30 mouse cellular contexts compared by ENCODE assay signal in the genomic region with DNA sequence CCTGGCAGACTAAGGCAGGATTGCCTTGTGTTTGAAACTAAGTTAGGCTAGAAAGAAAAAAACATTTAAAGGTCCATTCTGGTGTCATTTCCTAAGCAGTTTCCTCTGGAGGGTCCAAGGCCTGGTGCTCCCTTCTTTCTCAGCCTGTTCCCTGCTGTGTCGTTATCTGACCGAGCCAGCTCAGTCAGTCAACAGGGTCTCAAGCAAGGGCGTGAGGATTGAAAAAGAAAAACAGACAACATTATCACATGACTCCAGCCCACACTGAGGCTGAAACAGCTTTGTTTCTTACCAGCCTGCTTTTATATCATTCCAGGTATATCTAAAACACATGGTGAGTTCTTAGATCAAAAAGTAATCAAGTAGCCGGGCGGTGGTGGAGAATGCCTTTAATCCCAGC. TPM values are rescaled to one million over a fixed set of nuclear protein-coding genes. Genes with fewer than 3 reads are reported as not detected.
A peak's percentile ranks its signal among the peaks of the same experiment; 100 is the strongest.
DNase-seq lines count a peak whose midpoint lies in the region; ATAC-seq and TF ChIP-seq lines count a peak whose summit lies in the region.
"Had no signal": no experiment of that assay in that cellular context is flagged by ENCODE, and none has a peak within 500 bp of the region (broad histone marks: within the 10 kb centered on the region; RNA-seq: fewer than 3 reads in every experiment).

No protein-coding gene starts in this region.

- no peaks in the 10 kb centered on the region for H3K9me3 ChIP-seq in heart, embryonic 11.5 days (replicated peaks; ENCODE audit: control insufficient read depth, low read length)
- H3K9me3 ChIP-seq in MEL (replicated peaks; ENCODE audit: insufficient read depth, low read length) = no peaks in the 10 kb centered on the region
- H3K9me3 ChIP-seq in liver, embryonic 14.5 days (ENCODE audit: control insufficient read depth, low read length) = no peaks in the 10 kb centered on the region
- no peaks in the 10 kb centered on the region for H3K9me3 ChIP-seq in stomach, postnatal 0 days (ENCODE audit: control insufficient read depth, low read length)
- H3K9me3 ChIP-seq: embryonic facial prominence, embryonic 12.5 days; heart, embryonic 15.5 days; hindbrain, embryonic 15.5 days; limb, embryonic 12.5 days; megakaryocyte, embryonic 14.5 days; midbrain, embryonic 12.5 days had no signal

- no peak for TF ChIP-seq POLR2A in MEL (IDR thresholded peaks at IDR 0.05; ENCODE audit: control insufficient read depth in 1 of 2, insufficient read depth in 1 of 2, low read depth in 1 of 2, low read length in 2 of 2, poor library complexity in 1 of 2)

- no peaks in the 10 kb centered on the region for H3K27me3 ChIP-seq in heart, embryonic 11.5 days (ENCODE audit: control insufficient read depth, insufficient read depth, low read length)
- H3K27me3 ChIP-seq in MEL (ENCODE audit: control insufficient read depth in 1 of 2, insufficient read depth in 2 of 2, low read length in 2 of 2) = no peaks in the 10 kb centered on the region
- H3K27me3 ChIP-seq in liver, embryonic 14.5 days (ENCODE audit: control insufficient read depth, insufficient read depth, low read length) = no peaks in the 10 kb centered on the region
- no peaks in the 10 kb centered on the region for H3K27me3 ChIP-seq in stomach, postnatal 0 days (ENCODE audit: control insufficient read depth, insufficient read depth, low read length)
- H3K27me3 ChIP-seq: embryonic facial prominence, embryonic 12.5 days; heart, embryonic 15.5 days; hindbrain, embryonic 15.5 days; limb, embryonic 12.5 days; megakaryocyte, embryonic 14.5 days had no signal

- TF ChIP-seq CTCF in MEL (IDR thresholded peaks at IDR 0.05 in 2 of 3, conservative IDR thresholded peaks at IDR 0.05 in 1 of 3; ENCODE audit: control insufficient read depth in 1 of 3, insufficient read depth in 1 of 3, low read depth in 2 of 3, low read length in 3 of 3, poor library complexity in 1 of 3, severe bottlenecking in 1 of 3) = no peak
- TF ChIP-seq CTCF in liver, embryonic 14.5 days (IDR thresholded peaks at IDR 0.05; ENCODE audit: low read depth) = no peak
- TF ChIP-seq CTCF in stomach, postnatal 0 days (IDR thresholded peaks at IDR 0.05; ENCODE audit: low read depth) = no peak

- WGBS in heart, embryonic 11.5 days (ENCODE audit: insufficient replicate concordance) = 52% methylated on average over 5 of the region's 5 CpGs
- WGBS in liver, embryonic 14.5 days (ENCODE audit: insufficient replicate concordance) = 14% methylated on average over 5 of the region's 5 CpGs
- WGBS in stomach, postnatal 0 days = 65% methylated on average over 5 of the region's 5 CpGs

- TF ChIP-seq EP300 in MEL (IDR thresholded peaks at IDR 0.05; ENCODE audit: low read depth in 1 of 2, low read length in 2 of 2) = no peak
- peak; percentile 71 for TF ChIP-seq EP300 in liver, embryonic 14.5 days (IDR thresholded peaks at IDR 0.05; ENCODE audit: low read depth)
- no peak for TF ChIP-seq EP300 in stomach, postnatal 0 days (optimal IDR thresholded peaks at IDR 0.05)

- no peaks in the 10 kb centered on the region for H3K36me3 ChIP-seq in heart, embryonic 11.5 days (ENCODE audit: control insufficient read depth, insufficient read depth, low read length)
- peaks cover 0 to 8% of the 10 kb centered on the region in 2 experiments; a peak in 2 of 4 replicates for H3K36me3 ChIP-seq in MEL (ENCODE audit: control insufficient read depth in 1 of 2, insufficient read depth in 2 of 2, low read length in 2 of 2)
- H3K36me3 ChIP-seq in liver, embryonic 14.5 days (replicated peaks; ENCODE audit: control insufficient read depth, insufficient read depth, low read depth) = no peaks in the 10 kb centered on the region
- H3K36me3 ChIP-seq in stomach, postnatal 0 days (ENCODE audit: control insufficient read depth, insufficient read depth, low read length) = no peaks in the 10 kb centered on the region
- H3K36me3 ChIP-seq: heart, embryonic 15.5 days; hindbrain, embryonic 15.5 days; midbrain, embryonic 12.5 days had no signal

- peaks cover 15% of the 10 kb centered on the region for H3K4me1 ChIP-seq in heart, embryonic 11.5 days (ENCODE audit: control insufficient read depth, insufficient read depth, low read length)
- peaks cover 0 to 10% of the 10 kb centered on the region in 2 experiments; a peak in 2 of 4 replicates for H3K4me1 ChIP-seq in MEL (ENCODE audit: control insufficient read depth in 1 of 2, insufficient read depth in 2 of 2, low read length in 2 of 2)
- peaks cover 26 to 40% of the 10 kb centered on the region in 2 experiments for H3K4me1 ChIP-seq in liver, embryonic 14.5 days (replicated peaks; ENCODE audit: control insufficient read depth in 2 of 2, insufficient read depth in 2 of 2, low read length in 1 of 2)
- no peaks in the 10 kb centered on the region; the same call in 1 of the 2 replicates for H3K4me1 ChIP-seq in stomach, postnatal 0 days (replicated peaks; ENCODE audit: control insufficient read depth, insufficient read depth)

- no peak for DNase-seq in heart, adult 9 months (ENCODE audit: low spot score in 2 of 2)
- no peak for DNase-seq in MEL (ENCODE audit: low read depth, low spot score)
- peak; percentile 50 for DNase-seq in c-Kit-positive CD71-positive TER-119-positive erythroid progenitor cells, embryonic 14.5 days (ENCODE audit: low spot score)
- peak; percentile 41 to 52 (median 49) for DNase-seq in liver, embryonic 14.5 days (ENCODE audit: low read depth in 3 of 3, low spot score in 3 of 3)
- DNase-seq in spleen, postnatal 36 days (ENCODE audit: low spot score in 2 of 2) = no peak
- DNase-seq in spleen, adult 12 weeks (ENCODE audit: low spot score) = no peak
- DNase-seq in stomach, postnatal 0 days (ENCODE audit: low spot score) = no peak
- DNase-seq: adrenal gland, adult 8-10 months; cerebellum, adult 9-11 months; embryo, embryonic 11 days; gastrocnemius, postnatal 25 days; heart, adult 18-20 months; kidney, adult 2 months; lung, adult 18-20 months; lung, postnatal 4 days; right cerebral cortex, postnatal 25 days; spleen, adult 18-20 months; thymus, adult 2 months; thymus, postnatal 36 days had no signal

- H3K9ac ChIP-seq in heart, embryonic 11.5 days (ENCODE audit: low read depth, low read length) = peak overlapping the region; percentile 36; the same call in 1 of the 2 replicates
- no peak overlapping the region for H3K9ac ChIP-seq in MEL (ENCODE audit: control insufficient read depth, low read depth, low read length, poor library complexity, severe bottlenecking)
- H3K9ac ChIP-seq in liver, embryonic 14.5 days (replicated peaks) = peak overlapping the region; percentile 40; the same call in 1 of the 2 replicates
- H3K9ac ChIP-seq in stomach, postnatal 0 days (ENCODE audit: low read length) = no peak overlapping the region
- H3K9ac ChIP-seq: embryonic facial prominence, embryonic 12.5 days; heart, embryonic 15.5 days; hindbrain, embryonic 15.5 days; limb, embryonic 12.5 days; midbrain, embryonic 12.5 days had no signal

- H3K79me2 ChIP-seq in MEL (ENCODE audit: control insufficient read depth, insufficient read depth, low read length, poor library complexity) = peaks cover 10% of the 10 kb centered on the region

- no peak overlapping the region; the same call in 1 of the 2 replicates for H3K4me2 ChIP-seq in heart, embryonic 11.5 days
- no peak overlapping the region; the same call in 1 of the 2 replicates for H3K4me2 ChIP-seq in liver, embryonic 14.5 days (ENCODE audit: low read depth)
- no peak overlapping the region for H3K4me2 ChIP-seq in stomach, postnatal 0 days (replicated peaks; ENCODE audit: low read depth)
- H3K4me2 ChIP-seq: embryonic facial prominence, embryonic 12.5 days; heart, embryonic 15.5 days; hindbrain, embryonic 15.5 days; limb, embryonic 12.5 days; midbrain, embryonic 12.5 days had no signal

- ATAC-seq in heart, embryonic 11.5 days (replicated peaks; ENCODE audit: insufficient number of reproducible peaks, low FRiP score, low TSS enrichment) = no peak
- peak; percentile 11; the same call in 1 of the 2 replicates for ATAC-seq in liver, embryonic 14.5 days (ENCODE audit: insufficient read depth)
- ATAC-seq in stomach, postnatal 0 days (ENCODE audit: low FRiP score, low TSS enrichment) = no peak
- ATAC-seq: forebrain, embryonic 14.5 days; inflammation-experienced regulatory T-cells, adult 6 months; lung, postnatal 0 days had no signal

- H3K27ac ChIP-seq in heart, embryonic 11.5 days (ENCODE audit: low read depth, low read length) = peak overlapping the region; percentile 50; the same call in 1 of the 2 replicates
- no peak overlapping the region for H3K27ac ChIP-seq in MEL (ENCODE audit: control insufficient read depth, low read depth, low read length)
- peak overlapping the region; percentile 71 for H3K27ac ChIP-seq in liver, embryonic 14.5 days
- H3K27ac ChIP-seq in stomach, postnatal 0 days (replicated peaks) = no peak overlapping the region
- H3K27ac ChIP-seq: embryonic facial prominence, embryonic 12.5 days; heart, embryonic 15.5 days; hindbrain, embryonic 15.5 days; left cerebral cortex, adult 2 months; limb, embryonic 12.5 days; midbrain, embryonic 12.5 days had no signal

- H3K4me3 ChIP-seq in heart, embryonic 11.5 days (ENCODE audit: low read depth, low read length) = no peak overlapping the region
- no peak overlapping the region for H3K4me3 ChIP-seq in MEL (ENCODE audit: control insufficient read depth in 1 of 2, insufficient read depth in 1 of 2, low read depth in 2 of 2, low read length in 2 of 2)
- H3K4me3 ChIP-seq in liver, embryonic 14.5 days (ENCODE audit: insufficient read depth in 1 of 2, low read depth in 2 of 2, low read length in 2 of 2) = no peak overlapping the region
- no peak overlapping the region for H3K4me3 ChIP-seq in stomach, postnatal 0 days (ENCODE audit: low read depth, low read length)
- H3K4me3 ChIP-seq: embryonic facial prominence, embryonic 12.5 days; heart, embryonic 15.5 days; hindbrain, embryonic 15.5 days; left cerebral cortex, adult 2 months; limb, embryonic 12.5 days; midbrain, embryonic 12.5 days had no signal

- no peak for TF ChIP-seq RAD21 in MEL (IDR thresholded peaks at IDR 0.05; ENCODE audit: low read depth, low read length)

RNA-seq across cellular contexts. Expression of gene Ndufv1, which starts 3.0 kb away (rescaled TPM):
- polyA plus RNA-seq in heart, embryonic 11.5 days (2014; fragmentation: Nextera tagmentation; extraction: Ambion mirVana) = 369 and 417 TPM in 2 replicates
- total RNA-seq in MEL (2012; rRNA removed) = 235 and 267 TPM in 2 replicates
- 100 to 1,000 TPM in 1 of 2 experiments, not detected in 1; 218 TPM for polyA plus RNA-seq in MEL (2012; ENCODE audit: insufficient read depth in 1 of 2, insufficient read length in 2 of 2, low read depth in 1 of 2, low replicate concordance in 2 of 2, missing spikeins in 1 of 2)
- polyA plus RNA-seq in liver, embryonic 14.5 days (2012; rRNA removed) = 67.5 and 84.8 TPM in 2 replicates
- polyA plus RNA-seq in liver, embryonic 14.5 days (2014; fragmentation: Nextera tagmentation; extraction: Ambion mirVana) = 159 and 168 TPM in 2 replicates
- 213 and 216 TPM in 2 replicates for polyA plus RNA-seq in stomach, postnatal 0 days (2015; fragmentation: Nextera tagmentation; extraction: Ambion mirVana)

RNA-seq across cellular contexts. Expression of gene Doc2g, which starts 12.5 kb away (rescaled TPM):
- 64.5 and 65.9 TPM in 2 replicates for polyA plus RNA-seq in heart, embryonic 11.5 days (2014; fragmentation: Nextera tagmentation; extraction: Ambion mirVana)
- 6.8 and 9.9 TPM in 2 replicates for total RNA-seq in MEL (2012; rRNA removed)
- polyA plus RNA-seq in MEL (2012; ENCODE audit: insufficient read depth in 1 of 2, insufficient read length in 2 of 2, low read depth in 1 of 2, low replicate concordance in 2 of 2, missing spikeins in 1 of 2) = 10 to 100 TPM in 1 of 2 experiments, not detected in 1; 16.0 TPM
- 1.8 and 2.2 TPM in 2 replicates for polyA plus RNA-seq in liver, embryonic 14.5 days (2012; rRNA removed)
- polyA plus RNA-seq in liver, embryonic 14.5 days (2014; fragmentation: Nextera tagmentation; extraction: Ambion mirVana) = 0.25 and 0.45 TPM in 2 replicates
- 1.2 and 1.7 TPM in 2 replicates for polyA plus RNA-seq in stomach, postnatal 0 days (2015; fragmentation: Nextera tagmentation; extraction: Ambion mirVana)

RNA-seq across cellular contexts. Expression of gene Gm49405, which starts 15.2 kb away (rescaled TPM):
- polyA plus RNA-seq in heart, embryonic 11.5 days (2014; fragmentation: Nextera tagmentation; extraction: Ambion mirVana) = 2.3 and 2.5 TPM in 2 replicates
- total RNA-seq in MEL (2012; rRNA removed) = 1.8 and 3.6 TPM in 2 replicates
- 1 to 10 TPM in 1 of 2 experiments, not detected in 1; 5.7 TPM for polyA plus RNA-seq in MEL (2012; ENCODE audit: insufficient read depth in 1 of 2, insufficient read length in 2 of 2, low read depth in 1 of 2, low replicate concordance in 2 of 2, missing spikeins in 1 of 2)
- polyA plus RNA-seq in liver, embryonic 14.5 days (2012; rRNA removed) = 0.65 and 0.73 TPM in 2 replicates
- polyA plus RNA-seq in liver, embryonic 14.5 days (2014; fragmentation: Nextera tagmentation; extraction: Ambion mirVana) = 0.25 and 0.33 TPM in 2 replicates
- polyA plus RNA-seq in stomach, postnatal 0 days (2015; fragmentation: Nextera tagmentation; extraction: Ambion mirVana) = 1.1 and 1.3 TPM in 2 replicates

RNA-seq across cellular contexts. Expression of gene Nudt8, which starts 15.3 kb away (rescaled TPM):
- 48.0 and 48.8 TPM in 2 replicates for polyA plus RNA-seq in heart, embryonic 11.5 days (2014; fragmentation: Nextera tagmentation; extraction: Ambion mirVana)
- 64.8 and 71.5 TPM in 2 replicates for total RNA-seq in MEL (2012; rRNA removed)
- 10 to 100 TPM in 1 of 2 experiments, not detected in 1; 58.1 TPM for polyA plus RNA-seq in MEL (2012; ENCODE audit: insufficient read depth in 1 of 2, insufficient read length in 2 of 2, low read depth in 1 of 2, low replicate concordance in 2 of 2, missing spikeins in 1 of 2)
- 2.1 and 2.9 TPM in 2 replicates for polyA plus RNA-seq in liver, embryonic 14.5 days (2012; rRNA removed)
- 14.2 and 15.2 TPM in 2 replicates for polyA plus RNA-seq in liver, embryonic 14.5 days (2014; fragmentation: Nextera tagmentation; extraction: Ambion mirVana)
- 39.3 and 40.7 TPM in 2 replicates for polyA plus RNA-seq in stomach, postnatal 0 days (2015; fragmentation: Nextera tagmentation; extraction: Ambion mirVana)

RNA-seq across cellular contexts. Expression of gene Gstp1, which starts 22.1 kb away (rescaled TPM):
- polyA plus RNA-seq in heart, embryonic 11.5 days (2014; fragmentation: Nextera tagmentation; extraction: Ambion mirVana) = 359 and 387 TPM in 2 replicates
- total RNA-seq in MEL (2012; rRNA removed) = 251 and 270 TPM in 2 replicates
- polyA plus RNA-seq in MEL (2012; ENCODE audit: insufficient read depth in 1 of 2, insufficient read length in 2 of 2, low read depth in 1 of 2, low replicate concordance in 2 of 2, missing spikeins in 1 of 2) = 100 to 1,000 TPM in 1 of 2 experiments, not detected in 1; 369 TPM
- 230 and 274 TPM in 2 replicates for polyA plus RNA-seq in liver, embryonic 14.5 days (2012; rRNA removed)
- polyA plus RNA-seq in liver, embryonic 14.5 days (2014; fragmentation: Nextera tagmentation; extraction: Ambion mirVana) = 511 and 557 TPM in 2 replicates
- polyA plus RNA-seq in stomach, postnatal 0 days (2015; fragmentation: Nextera tagmentation; extraction: Ambion mirVana) = 1,012 and 1,081 TPM in 2 replicates

Comparison
In these comparisons a context has a peak if more than half of its experiments do, and no peak if none do; other contexts are left out.
1. H3K27ac ChIP-seq: peak in heart, embryonic 11.5 days (single experiment) and liver, embryonic 14.5 days (single experiment); none in MEL (single experiment) and stomach, postnatal 0 days (single experiment).
2. H3K9ac ChIP-seq: peak in heart, embryonic 11.5 days (single experiment) and liver, embryonic 14.5 days (single experiment); none in MEL (single experiment) and stomach, postnatal 0 days (single experiment).
3. DNase-seq: peak in c-Kit-positive CD71-positive TER-119-positive erythroid progenitor cells, embryonic 14.5 days (single experiment) and liver, embryonic 14.5 days (3 of 3); none in heart, adult 9 months (0 of 2), MEL (single experiment), spleen, postnatal 36 days (0 of 2), spleen, adult 12 weeks (single experiment) and stomach, postnatal 0 days (single experiment).